Comparison of ENCODE assay signal across 10 mouse cellular contexts in genomic region chr19:59939711-59940110, GRCm38 (mm10). TPM values are rescaled to one million over a fixed set of nuclear protein-coding genes. Genes with fewer than 3 reads are reported as not detected.
DNase-seq lines count a peak whose midpoint lies in the region; ATAC-seq and TF ChIP-seq lines count a peak whose summit lies in the region.
"Had no signal": no experiment of that assay in that cellular context is flagged by ENCODE, and none has a peak within 500 bp of the region (broad histone marks: within the 10 kb centered on the region; RNA-seq: fewer than 3 reads in every experiment).

No protein-coding gene starts in this region.

- H3K9ac ChIP-seq in heart, embryonic 12.5 days, result no peak overlapping the region
- H3K9ac ChIP-seq in limb, embryonic 12.5 days (replicated peaks), result no peak overlapping the region

- H3K4me3 ChIP-seq in heart, embryonic 12.5 days, result no peak overlapping the region
- H3K4me3 ChIP-seq in limb, embryonic 12.5 days (replicated peaks), result no peak overlapping the region
- H3K4me3 ChIP-seq in midbrain, embryonic 10.5 days, result no peak overlapping the region
- H3K4me3 ChIP-seq: hindbrain, embryonic 10.5 days; megakaryocyte, embryonic 14.5 days had no signal

- H3K4me1 ChIP-seq in heart, embryonic 12.5 days (replicated peaks), result peaks cover 8% of the 10 kb centered on the region; the same call in 1 of the 2 replicates
- H3K4me1 ChIP-seq in limb, embryonic 12.5 days (replicated peaks), result peaks cover 18% of the 10 kb centered on the region
- peaks cover 23% of the 10 kb centered on the region for H3K4me1 ChIP-seq in midbrain, embryonic 10.5 days

- no peak for TF ChIP-seq POLR2A in brain, embryonic 14.5 days (IDR thresholded peaks at IDR 0.05; ENCODE audit: borderline replicate concordance, extremely low read depth, insufficient read depth, insufficient read length, poor library complexity, severe bottlenecking)

- 0 out of 2 replicates have a peak, but pooled peaks cover 3% of the 10 kb centered on the region for H3K36me3 ChIP-seq in heart, embryonic 12.5 days
- H3K36me3 ChIP-seq in limb, embryonic 12.5 days, result peaks cover 8% of the 10 kb centered on the region
- H3K36me3 ChIP-seq in midbrain, embryonic 10.5 days, result peaks cover 2% of the 10 kb centered on the region; the same call in 1 of the 2 replicates
- H3K36me3 ChIP-seq: hindbrain, embryonic 10.5 days had no signal

- peak; percentile 9 for DNase-seq in heart, postnatal 4 days
- DNase-seq in brain, embryonic 14.5 days (ENCODE audit: low read depth), result peak; percentile 82
- DNase-seq in fat pad, adult 2 months (ENCODE audit: extremely low read depth, low read depth, low spot score), result peak; percentile 25
- DNase-seq in left cerebral cortex, adult 9 months (ENCODE audit: low spot score in 2 of 2), result no peak
- no peak for DNase-seq in midbrain, embryonic 10.5 days (ENCODE audit: low spot score)

- no peak for ATAC-seq in heart, embryonic 12.5 days (ENCODE audit: insufficient number of reproducible peaks, low FRiP score)
- ATAC-seq in limb, embryonic 12.5 days (ENCODE audit: insufficient number of reproducible peaks, insufficient read depth, low FRiP score, low TSS enrichment, low read depth), result no peak

- 86% methylated on average over 5 of the region's 5 CpGs for WGBS in heart, embryonic 12.5 days
- 56% methylated on average over 5 of the region's 5 CpGs for WGBS in limb, embryonic 12.5 days
- WGBS in midbrain, embryonic 10.5 days, result 80% methylated on average over 5 of the region's 5 CpGs

- no peaks in the 10 kb centered on the region for H3K27me3 ChIP-seq in heart, embryonic 12.5 days (replicated peaks)
- H3K27me3 ChIP-seq in limb, embryonic 12.5 days, result no peaks in the 10 kb centered on the region
- 0 out of 2 replicates have a peak, but pooled peaks cover 4% of the 10 kb centered on the region for H3K27me3 ChIP-seq in midbrain, embryonic 10.5 days (ENCODE audit: low read depth, poor library complexity, severe bottlenecking)
- H3K27me3 ChIP-seq: megakaryocyte, embryonic 14.5 days had no signal

- no peak overlapping the region for H3K27ac ChIP-seq in heart, embryonic 12.5 days (ENCODE audit: poor library complexity, severe bottlenecking)
- H3K27ac ChIP-seq in limb, embryonic 12.5 days, result 0 out of 2 replicates have a peak overlapping the region, but pooled peaks have one; percentile 9
- H3K27ac ChIP-seq in midbrain, embryonic 10.5 days (replicated peaks), result no peak overlapping the region
- H3K27ac ChIP-seq: hindbrain, embryonic 10.5 days had no signal

- no peak overlapping the region for H3K4me2 ChIP-seq in heart, embryonic 12.5 days
- peak overlapping the region; percentile 30 for H3K4me2 ChIP-seq in limb, embryonic 12.5 days

- no peak for TF ChIP-seq CTCF in brain, embryonic 14.5 days (IDR thresholded peaks at IDR 0.05; ENCODE audit: borderline replicate concordance, extremely low read depth, insufficient read depth, insufficient read length)

- no peaks in the 10 kb centered on the region for H3K9me3 ChIP-seq in heart, embryonic 12.5 days (replicated peaks)
- no peaks in the 10 kb centered on the region for H3K9me3 ChIP-seq in limb, embryonic 12.5 days
- no peaks in the 10 kb centered on the region for H3K9me3 ChIP-seq in midbrain, embryonic 10.5 days (replicated peaks)
- H3K9me3 ChIP-seq: G1E; hindbrain, embryonic 10.5 days; megakaryocyte, embryonic 14.5 days had no signal

RNA-seq across cellular contexts. Expression of gene Rab11fip2, which starts 3.7 kb away (rescaled TPM):
- 10 to 100 TPM; 13.1 TPM for total RNA-seq in heart, postnatal 4 days (2021)
- 2.1 and 2.6 TPM in 2 replicates for polyA plus RNA-seq in heart, embryonic 12.5 days (2016; fragmentation: Nextera tagmentation; extraction: Ambion mirVana)
- 17.0 and 24.3 TPM in 2 replicates for polyA plus RNA-seq in brain, embryonic 14.5 days (2012; rRNA removed)
- 4.9 and 5.3 TPM in 2 replicates for polyA plus RNA-seq in limb, embryonic 12.5 days (2016; fragmentation: Nextera tagmentation; extraction: Ambion mirVana)
- polyA plus RNA-seq in midbrain, embryonic 10.5 days (2016; fragmentation: Nextera tagmentation; extraction: Ambion mirVana), result 1.8 and 3.1 TPM in 2 replicates

Comparison
In these comparisons a context has a peak if more than half of its experiments do, and no peak if none do; other contexts are left out.
1. DNase-seq: peak in heart, postnatal 4 days (single experiment), brain, embryonic 14.5 days (single experiment) and fat pad, adult 2 months (single experiment); none in left cerebral cortex, adult 9 months (0 of 2) and midbrain, embryonic 10.5 days (single experiment).